Mouse (Mus musculus): ENCODE measurements around the gene Tep1. TPM values are rescaled to one million over a fixed set of nuclear protein-coding genes. Genes with fewer than 3 reads are reported as not detected.
"Not testable (repeated sequence)": the region's sequence is repeated elsewhere in the genome, so short reads cannot be mapped to it uniquely, and the experiment has no call there.

Tep1 gene
- polyA plus RNA-seq (2017; shearing (Covaris generic)), result 10 to 100 TPM; 16.0 to 28.0 (median 19.8) TPM

DNA sequence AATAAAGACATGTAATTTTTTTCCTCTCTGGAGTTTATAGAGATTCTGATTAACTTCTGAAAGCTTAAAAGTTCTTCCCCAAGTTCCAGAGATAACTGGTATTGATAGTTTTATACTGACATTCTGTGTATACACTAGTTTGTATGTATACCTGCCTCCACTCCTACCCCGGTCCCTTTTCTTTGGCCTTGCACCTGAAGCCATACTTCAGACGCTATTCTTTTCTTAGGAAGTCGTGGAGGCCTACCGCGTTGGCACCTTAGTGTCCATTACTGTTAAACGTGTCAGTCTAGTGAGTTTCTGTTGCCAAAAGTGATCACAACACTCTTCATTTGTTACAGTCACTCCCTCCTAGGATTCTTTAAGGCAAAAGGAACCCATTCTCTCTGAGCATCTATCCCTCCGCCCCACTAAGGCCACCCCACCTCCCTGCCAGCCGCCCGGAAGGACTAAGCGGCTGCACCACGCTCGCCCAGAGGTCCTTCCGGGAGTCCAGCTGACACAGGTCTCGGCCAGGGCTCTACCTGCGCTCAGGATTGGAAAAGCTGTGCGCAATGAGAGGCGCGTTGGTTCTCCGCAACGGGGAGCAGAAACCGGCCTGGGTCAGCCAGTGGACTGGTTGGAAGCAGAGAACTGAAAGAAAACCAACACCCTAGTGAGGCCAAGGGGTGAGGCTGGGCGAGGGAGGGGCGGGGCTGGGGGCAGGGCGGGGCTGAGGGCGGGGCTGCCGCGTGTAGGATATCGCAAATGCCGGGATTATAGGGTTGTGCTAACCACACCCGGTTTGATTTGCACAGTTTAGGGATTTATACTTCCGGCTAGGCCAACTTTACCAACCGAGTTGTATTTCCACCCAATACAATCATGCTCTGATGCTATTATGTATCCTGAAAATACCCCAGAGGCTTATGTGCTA, at the start of gene Tep1:
TSS of gene Tep1 (minus strand) at position 672 of the 916 bp plus-strand sequence.
- ATAC-seq, result peak; percentile 84

DNA sequence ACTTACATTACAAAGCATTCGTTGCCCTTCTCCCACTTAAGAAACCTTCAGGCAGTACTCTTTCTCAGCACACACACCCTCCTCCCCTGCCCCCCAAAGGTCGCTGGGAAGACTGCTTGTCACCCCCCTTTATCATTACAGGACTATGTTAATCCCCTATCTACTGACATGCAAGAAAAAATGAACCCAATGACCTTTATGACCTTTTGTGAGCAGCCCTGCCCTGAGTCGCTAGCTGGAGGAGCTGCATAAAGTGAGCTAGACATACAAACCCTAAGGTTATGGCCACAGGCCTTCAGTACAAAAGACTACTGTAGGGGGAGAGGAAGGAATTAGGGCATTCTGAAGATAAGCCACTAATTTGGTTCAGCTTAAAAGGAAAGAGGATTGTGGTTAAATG, 41.0 kb upstream of the Tep1 start:
- no peak for ATAC-seq

DNA sequence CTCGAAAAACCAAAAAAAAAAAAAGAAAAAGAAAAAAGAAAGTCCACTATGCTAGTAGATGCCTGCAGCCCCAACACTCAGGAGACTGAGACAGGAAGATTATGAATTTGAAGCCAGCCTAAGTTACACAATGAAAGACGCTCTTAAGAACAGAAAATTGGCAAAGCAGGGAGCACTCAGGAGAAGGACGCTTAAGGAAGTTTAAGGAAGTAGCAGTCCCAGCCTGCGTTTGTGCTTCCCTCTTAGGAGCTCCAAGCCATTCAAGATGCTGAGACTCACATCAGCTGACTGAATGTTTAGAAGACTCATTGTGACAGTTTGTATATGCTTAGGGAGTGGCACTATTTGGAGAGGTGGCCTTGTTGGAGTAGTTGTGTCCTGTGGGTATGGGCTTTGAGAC, 37.8 kb upstream of the Tep1 start:
- ATAC-seq, result no peak

DNA sequence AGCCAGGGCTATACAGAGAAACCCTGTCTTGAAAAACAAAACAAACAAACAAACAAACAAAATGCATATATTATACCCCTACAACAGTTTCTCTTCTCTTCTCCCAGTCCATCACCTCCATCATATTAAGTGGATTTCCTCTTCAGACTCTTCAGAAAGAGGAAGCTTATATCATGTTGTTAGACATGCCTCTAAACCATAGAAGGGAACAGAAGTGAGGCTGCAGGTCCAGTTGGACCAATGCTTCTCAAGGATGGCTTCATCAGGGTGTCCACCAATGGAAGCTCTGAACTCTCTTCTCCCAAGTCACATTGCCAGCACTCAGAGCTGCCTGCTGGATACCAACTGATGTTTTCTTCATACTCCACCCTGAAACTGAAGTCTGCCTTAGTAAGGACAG, 35.0 kb upstream of the Tep1 start:
- ATAC-seq, result not testable (repeated sequence)

DNA sequence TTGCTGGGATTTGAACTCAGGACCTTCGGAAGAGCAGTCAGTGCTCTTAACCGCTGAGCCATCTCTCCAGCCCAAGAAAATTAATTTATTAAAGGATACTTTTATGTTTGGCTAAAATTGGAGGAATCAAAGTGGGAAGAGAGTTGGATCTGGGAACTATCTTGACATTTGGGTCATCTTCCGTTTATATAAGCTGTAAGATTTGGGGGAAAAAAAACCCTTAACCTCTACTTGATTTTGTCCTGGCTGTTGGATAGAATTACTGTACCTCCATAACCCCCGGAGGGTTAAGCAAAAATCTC, 34.4 kb upstream of the Tep1 start:
- no peak for ATAC-seq

DNA sequence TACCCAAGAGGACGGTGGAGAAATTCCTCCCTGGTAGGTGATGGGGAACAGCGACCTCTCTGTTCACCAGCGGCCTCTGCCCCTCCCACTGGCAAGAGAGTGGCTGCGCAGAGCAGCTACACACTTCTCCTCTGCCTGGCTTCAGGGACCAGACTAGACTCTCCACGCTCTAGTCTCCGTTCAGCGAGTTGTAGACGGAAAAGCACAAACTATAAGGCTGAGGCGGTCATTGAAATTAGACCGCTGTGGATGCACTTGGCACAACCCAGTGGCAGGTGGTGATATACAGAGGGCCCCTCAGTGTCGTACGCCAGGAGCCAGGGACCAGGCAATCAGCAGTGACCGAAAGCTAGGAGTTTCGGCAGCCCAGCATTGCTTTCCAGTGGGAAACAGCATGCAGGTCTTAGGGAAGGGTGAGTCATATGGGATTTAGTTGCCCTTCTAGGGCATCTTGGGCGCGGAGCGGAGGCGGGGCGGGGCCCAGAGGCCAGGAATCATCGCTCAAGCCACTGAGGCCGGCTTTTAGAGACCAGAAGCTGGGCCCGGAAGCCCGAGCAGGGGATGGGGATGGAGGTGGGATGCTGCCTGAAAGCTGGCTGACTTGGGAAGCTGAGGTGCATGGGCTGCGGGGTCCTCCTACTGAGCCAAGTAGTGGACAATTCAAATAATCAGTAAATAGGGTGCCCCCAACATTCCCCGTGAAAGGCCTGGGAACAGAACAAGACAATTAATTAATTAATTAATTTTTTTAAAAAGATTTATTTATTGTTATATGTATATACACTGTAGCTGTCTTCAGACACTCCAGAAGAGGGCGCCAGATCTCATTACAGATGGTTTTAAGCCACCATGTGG, 33.8 kb upstream of the Tep1 start:
- ATAC-seq, result no peak

DNA sequence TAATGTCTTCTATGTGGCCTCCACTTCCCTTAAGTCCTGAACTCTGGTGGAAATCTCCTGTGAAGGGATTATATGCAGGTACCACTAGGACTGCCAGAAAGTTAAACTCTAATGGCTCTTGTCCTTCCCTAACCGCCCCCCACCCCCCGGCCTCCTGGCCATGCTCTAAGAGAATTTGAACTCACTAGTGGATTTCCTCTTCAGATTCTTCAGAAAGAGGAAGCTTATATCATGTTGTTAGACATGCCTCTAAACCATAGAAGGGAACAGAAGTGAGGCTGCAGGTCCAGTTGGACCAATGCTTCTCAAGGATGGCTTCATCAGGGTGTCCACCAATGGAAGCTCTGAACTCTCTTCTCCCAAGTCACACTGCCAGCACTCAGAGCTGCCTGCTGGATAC, 27.6 kb upstream of the Tep1 start:
- not testable (repeated sequence) for ATAC-seq

DNA sequence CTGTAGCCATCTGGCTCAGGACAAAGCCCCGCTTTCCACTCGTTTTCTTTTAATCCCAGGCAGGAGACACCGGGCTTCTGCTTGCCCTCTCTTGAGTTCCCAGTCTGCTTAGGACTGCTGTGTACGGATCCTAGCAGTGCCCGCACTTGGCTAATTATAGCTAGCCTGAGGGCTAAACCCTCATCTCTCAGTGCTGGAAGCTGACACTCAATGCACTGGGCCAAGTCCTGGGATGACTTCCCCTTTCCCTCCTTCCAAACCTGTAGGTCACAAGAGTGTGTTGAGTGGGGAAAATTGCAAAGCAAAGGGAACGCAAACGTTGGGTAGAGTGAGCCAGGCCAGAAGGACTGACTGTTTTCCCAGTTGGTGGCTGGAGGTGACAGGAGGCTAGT, 27.0 kb upstream of the Tep1 start, which contains the start of gene Klhl33:
TSS of gene Klhl33 (minus strand) at position 134 of the 392 bp plus-strand sequence.
- no peak for ATAC-seq

DNA sequence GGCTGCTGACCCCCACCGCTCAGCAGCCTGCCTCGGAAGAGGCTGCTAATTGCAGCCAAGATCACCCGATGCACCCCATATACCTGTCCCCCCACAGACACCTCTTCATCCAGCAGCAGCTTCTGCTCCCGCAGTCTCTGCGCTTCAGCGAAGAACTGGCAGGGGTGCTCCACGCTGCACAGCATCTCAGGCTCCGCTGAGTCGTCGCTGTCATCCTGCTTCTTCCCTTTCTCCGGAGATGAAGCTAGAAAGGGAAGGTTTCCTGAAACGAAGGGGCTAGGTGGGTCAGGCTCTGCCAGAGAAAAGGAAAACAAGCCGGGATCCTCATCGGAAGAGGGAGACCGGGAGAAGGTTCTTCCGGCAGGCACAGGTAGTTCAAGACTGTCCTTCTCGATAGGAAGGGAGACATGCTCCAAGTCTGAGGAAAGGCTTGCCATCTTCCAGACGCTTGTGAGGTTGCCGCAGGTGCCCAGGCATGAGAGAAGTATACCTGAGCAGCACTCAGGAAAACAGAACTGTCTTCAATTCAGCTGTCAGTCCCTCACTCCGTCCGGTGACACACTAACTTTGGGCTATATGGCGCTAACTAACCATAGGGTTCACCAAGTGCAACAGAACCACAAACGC, 26.5 kb upstream of the Tep1 start:
- no peak for ATAC-seq

DNA sequence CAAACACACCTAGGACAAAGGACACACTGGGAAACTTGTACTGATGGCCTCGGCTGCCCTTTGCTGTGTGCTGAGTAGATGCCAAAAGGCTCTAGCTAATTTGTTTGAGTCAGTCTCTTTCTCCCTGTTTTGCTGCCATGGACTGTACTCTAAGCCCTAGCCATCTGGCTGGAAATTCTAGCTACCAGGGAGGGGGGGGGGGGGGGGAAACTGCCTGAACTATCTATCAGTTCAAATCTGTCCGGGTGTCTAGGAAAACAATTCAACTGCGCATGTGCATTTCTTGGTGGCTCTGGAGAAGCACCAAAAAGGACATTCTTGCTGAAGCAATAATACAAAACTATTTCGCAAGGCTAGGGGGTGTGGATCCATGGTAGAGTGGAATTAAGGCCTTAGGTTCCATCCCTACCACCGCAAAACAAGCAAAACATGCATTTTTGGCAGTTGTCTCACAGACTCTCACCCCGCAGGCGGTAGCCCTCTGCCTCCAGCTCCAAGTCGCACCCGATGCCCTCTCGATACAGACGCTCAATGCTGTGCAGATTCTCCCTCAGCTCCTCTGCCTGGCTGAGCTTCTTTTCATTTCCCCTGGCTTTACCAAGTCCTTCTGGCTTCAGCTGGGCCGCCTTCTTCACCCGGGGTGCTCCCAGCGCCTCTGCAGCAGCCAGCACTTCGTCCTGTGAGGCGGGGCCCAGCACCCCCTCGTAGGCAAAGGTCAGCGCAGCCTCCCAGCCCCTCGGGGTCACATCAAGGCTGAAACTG, 25.8 kb upstream of the Tep1 start:
- ATAC-seq, result no peak

DNA sequence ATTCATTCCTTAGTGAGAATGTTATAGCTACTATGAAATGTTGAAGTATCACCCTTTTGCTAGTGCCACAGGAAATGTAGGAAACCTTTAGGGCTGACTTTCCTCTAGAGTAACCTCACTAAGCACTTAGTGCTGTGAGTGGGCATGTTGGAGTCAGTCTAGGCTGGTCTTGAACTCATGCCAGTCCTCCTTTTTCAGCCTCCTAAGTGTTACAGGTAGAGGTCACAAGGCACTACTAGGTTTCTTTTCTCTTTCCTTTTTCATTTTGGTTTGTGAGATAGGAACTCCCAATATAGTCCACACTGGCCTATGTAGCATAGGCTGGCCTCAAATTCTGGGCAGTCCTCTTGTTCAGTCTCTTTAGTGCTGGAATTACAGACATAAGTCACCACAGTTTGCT, 25.0 kb upstream of the Tep1 start:
- ATAC-seq, result no peak

DNA sequence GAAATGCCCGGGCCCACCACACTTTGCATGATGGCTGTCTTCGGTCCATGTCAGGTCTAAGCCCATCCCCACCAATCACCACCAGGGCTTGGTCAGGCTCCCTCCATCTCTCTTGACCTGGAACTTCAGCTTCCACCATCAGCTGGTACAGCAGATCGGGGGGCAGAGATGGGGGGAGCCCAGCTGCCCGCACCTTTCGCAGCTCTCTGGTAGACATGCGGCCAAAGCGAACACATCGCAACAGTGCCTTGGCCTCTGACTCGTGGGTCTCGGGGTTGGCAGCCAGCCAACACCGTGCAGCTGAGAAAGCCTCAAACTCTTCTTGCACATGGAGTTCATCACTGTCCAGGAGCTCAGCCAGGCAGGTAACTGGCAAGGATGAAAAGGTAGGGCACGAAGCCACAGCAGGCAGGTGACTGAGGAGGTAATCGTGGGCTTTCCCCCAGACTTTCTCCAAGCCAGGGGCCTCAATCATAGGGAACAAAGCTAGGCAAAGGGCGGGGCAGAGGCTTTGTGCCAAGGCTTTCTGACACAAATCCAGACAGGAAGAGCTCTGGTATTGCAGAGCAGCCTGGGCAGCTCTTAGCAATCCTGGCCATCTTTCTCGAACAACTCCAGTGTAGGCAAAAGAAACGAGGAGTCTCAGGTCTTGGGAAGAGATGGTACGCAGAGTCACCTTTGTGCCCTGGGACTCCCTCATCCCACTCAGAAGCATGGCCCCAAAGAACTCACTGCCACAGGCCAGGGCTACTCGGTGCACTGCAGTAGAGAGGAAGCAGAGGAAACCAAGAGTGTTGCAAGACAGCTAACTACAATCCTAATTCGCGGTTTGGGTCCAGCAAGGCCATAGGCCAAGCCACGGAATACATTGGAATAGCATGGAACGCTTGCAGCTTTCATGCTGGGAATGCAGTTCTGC, 22.4 kb upstream of the Tep1 start:
- no peak for ATAC-seq

DNA sequence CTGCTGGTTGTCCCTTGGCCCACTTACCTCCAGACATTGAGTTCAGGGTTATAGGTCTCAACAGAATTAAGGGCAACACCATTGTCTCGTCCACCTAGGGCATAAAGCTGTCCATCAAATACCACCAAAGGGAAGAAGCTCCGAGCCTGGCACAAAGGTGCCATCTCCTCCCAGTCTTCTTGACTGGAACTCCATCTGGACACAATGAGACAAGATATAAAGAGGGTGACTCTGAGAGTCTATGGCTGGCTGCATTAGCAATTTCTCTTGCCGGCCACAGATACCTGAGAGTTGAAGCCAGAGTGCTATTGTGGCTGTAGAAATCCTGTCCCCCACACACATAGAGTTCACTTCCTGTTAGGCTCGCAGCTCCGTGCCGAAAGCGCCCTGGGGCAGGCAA, 21.7 kb upstream of the Tep1 start:
- no peak for ATAC-seq

DNA sequence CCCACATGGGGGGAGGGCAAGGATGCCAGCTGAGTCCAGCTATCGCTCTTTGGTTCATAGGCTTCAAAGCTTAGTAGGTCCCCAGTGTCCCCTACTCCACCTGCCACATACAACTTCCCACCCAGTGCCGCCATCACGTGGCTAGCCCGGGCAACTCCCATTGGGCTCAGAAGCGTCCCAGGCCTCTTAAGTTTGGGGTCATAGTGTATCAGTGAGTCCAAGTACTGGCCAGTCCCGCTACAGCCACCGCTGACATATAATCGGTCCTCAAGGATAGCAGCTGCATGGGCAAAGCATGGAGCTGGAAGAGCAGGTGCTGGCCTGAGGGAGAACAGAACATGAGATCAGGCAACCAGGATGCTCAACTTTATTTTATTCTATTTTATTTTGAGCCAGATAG, 21.3 kb upstream of the Tep1 start:
- ATAC-seq, result no peak

DNA sequence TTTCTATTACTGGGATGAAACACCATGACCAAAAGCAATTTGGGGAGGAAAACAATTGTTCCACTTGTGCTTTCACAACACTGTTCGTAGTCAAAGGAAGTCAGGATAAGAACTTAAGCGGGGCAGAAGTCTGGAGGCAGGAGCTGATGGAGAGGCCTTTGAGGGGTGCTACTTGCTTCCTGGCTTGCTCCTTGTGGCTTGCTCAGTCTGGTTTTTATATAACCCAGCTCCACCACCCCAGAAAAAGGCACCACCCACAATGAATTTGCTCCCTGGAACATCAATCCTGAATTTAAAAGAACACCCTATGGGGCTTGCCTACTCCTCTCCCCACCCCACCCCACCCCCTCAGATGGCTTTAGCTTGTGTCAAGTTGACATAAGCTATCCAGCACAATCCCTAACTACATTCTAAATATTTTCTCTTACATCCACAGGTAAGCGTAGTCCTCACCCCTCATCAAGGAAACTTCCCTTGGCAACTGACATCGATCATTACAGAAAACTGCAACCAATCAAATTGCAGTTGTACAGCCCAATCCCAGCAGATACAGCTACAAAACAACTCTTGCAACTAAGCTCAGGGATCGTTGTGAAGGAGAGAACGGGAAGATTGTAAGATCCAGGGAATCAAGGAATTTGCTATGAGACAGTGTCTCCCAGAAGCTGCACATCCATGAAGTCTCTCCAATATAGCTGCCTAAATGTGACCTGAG, 6.0 kb upstream of the Tep1 start:
- no peak for ATAC-seq

DNA sequence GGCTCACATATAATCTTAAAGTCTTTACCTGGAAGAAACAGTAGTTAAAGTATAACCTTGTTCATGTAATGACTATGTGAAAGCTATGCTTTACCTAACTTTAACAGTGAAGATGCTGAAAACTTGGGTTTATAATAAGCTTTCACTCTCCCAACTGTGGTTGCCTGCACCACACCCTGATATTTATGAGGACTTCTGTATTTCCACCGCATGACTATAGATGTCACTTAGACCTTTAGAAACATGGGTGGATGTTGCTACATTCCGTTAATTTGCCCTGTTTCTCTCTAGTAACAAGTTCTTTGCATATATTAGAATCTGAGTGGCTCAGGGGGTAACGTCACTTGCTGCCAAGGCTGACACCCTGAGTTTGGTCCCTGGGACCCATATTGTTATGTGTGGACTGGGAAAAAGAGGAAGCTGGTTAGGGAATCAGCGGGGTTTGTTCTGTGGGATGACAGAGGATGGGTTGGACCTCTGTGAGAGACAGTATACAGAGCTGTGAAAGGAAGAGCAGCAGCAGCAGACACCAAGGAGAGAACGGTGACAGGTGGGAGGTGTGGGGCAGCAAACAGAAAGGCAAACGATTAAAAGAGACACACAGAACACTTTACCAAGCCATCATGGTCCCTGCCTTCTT, 5.4 kb upstream of the Tep1 start:
- no peak for ATAC-seq

DNA sequence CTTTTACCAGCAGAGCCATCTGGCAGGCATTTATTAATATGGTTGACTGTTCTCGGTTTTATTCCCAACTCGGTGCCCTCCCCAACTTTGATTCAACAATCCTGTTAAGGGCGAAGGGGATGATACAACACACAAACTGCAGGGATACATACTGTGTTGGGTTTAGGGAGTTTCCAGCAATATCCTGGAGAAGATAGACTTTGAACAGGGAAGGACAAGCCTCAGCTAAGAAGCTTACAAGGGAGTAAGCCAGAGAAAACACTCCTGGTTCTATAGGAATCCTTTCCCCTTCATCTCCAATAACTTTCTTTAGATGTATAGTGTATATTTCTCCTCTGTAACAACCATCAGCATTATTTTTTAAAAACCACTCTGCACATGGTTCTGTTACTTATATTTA, 4.8 kb upstream of the Tep1 start:
- ATAC-seq, result no peak

DNA sequence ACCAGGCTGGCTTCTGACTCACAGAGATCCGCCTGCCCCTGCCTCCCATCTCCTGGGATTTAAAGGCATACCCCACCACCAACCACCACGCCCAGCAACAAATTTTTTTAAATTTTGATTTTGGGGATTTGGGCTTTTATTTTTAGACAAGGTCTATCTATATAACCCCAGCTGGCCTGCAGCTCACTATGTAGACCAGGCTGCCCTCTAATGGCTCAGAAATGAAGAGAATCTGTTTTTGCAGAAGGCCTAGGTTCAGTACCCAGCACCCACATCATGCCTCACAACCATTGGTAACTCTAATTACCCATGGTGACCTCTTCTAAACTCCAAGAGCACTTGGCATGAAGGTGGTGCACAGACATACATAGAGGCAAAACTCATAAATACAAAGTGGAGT, 924 bp upstream of the Tep1 start:
- no peak for ATAC-seq

DNA sequence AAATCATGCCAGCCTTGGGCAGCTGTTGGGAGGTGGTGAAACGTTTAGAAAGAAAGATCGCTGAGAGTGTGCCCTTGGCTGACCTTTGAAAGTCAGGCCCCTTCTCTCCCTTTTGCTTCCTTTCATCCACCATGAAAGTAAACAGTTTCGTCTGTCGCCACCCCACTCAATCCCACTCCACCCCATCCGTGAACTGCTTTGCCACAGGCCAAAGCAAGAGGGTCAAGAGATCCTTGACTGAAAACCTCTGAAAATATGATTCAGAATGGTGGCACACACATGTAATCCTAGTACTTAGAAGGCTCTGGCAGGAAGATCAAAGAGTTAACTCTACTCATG, 414 bp upstream of the Tep1 start:
- ATAC-seq, result no peak

DNA sequence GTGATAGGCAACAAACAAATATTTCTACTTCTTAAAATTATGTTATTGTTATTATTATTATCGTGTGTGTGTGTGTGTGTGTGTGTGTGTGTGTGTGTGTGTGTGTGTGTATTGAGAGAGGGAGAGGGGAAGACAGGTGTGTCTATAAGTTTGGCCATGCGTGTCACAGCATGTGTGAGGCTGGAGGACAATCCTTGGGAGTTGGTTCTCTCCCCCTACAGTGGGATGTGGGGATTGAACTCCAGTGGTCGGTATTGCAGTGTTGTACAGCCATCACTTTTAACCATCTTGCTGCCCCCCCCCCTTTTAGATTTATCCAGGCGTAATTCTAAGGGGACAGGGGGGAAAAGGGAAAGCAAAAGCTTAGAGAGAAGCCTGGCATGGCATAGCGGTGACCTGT, 1.7 kb downstream of the Tep1 start:
- no peak for ATAC-seq

All from inflammation-experienced regulatory T-cells, adult 6 months (primary cell).